Mouse (Mus musculus): ENCODE data around the gene Zfp523.

GRCm38 (mm10) chr17:28247613-28248012 is 70.7 kb downstream of the Zfp523 start:
- TF ChIP-seq GATA1 (IDR thresholded peaks at IDR 0.05; ENCODE audit: low read length): no peak
- no peak for TF ChIP-seq TAL1 (IDR thresholded peaks at IDR 0.05; ENCODE audit: low read length)

Data from erythroblast, embryonic 14.5 days (primary cell).